22 mouse cellular contexts compared by ENCODE assay signal in genomic region chr12:85632321-85632720, GRCm38 (mm10). TPM values are rescaled to one million over a fixed set of nuclear protein-coding genes. Genes with fewer than 3 reads are reported as not detected.
DNase-seq lines count a peak whose midpoint lies in the region; ATAC-seq lines count a peak whose summit lies in the region.
"Had no signal": no experiment of that assay in that cellular context is flagged by ENCODE, and none has a peak within 500 bp of the region (broad histone marks: within the 10 kb centered on the region; RNA-seq: fewer than 3 reads in every experiment).

No protein-coding gene starts in this region.

- 94% methylated on average over 10 of the region's 10 CpGs for WGBS in forebrain, embryonic 13.5 days
- WGBS in neural tube, embryonic 15.5 days: 96% methylated on average over 10 of the region's 10 CpGs
- 95% methylated on average over 10 of the region's 10 CpGs for WGBS in hindbrain, embryonic 10.5 days

- no peaks in the 10 kb centered on the region for H3K9me3 ChIP-seq in forebrain, embryonic 13.5 days (replicated peaks)
- no peaks in the 10 kb centered on the region for H3K9me3 ChIP-seq in neural tube, embryonic 15.5 days (replicated peaks)
- no peaks in the 10 kb centered on the region for H3K9me3 ChIP-seq in hindbrain, embryonic 10.5 days
- H3K9me3 ChIP-seq: embryonic facial prominence, embryonic 13.5 days; forebrain, embryonic 12.5 days; G1E; heart, embryonic 13.5 days; hindbrain, embryonic 13.5 days; intestine, embryonic 15.5 days had no signal

- no peak overlapping the region for H3K27ac ChIP-seq in forebrain, embryonic 13.5 days
- H3K27ac ChIP-seq in neural tube, embryonic 15.5 days (replicated peaks): no peak overlapping the region
- H3K27ac ChIP-seq in hindbrain, embryonic 10.5 days: no peak overlapping the region
- H3K27ac ChIP-seq: embryonic facial prominence, embryonic 13.5 days; forebrain, embryonic 12.5 days; gastrocnemius, adult 2 months; heart, embryonic 13.5 days; hindbrain, embryonic 13.5 days; hindbrain, postnatal 0 days; intestine, embryonic 15.5 days had no signal

- H3K4me1 ChIP-seq in forebrain, embryonic 13.5 days: no peaks in the 10 kb centered on the region
- H3K4me1 ChIP-seq in neural tube, embryonic 15.5 days: peaks cover 15% of the 10 kb centered on the region
- peaks cover 6% of the 10 kb centered on the region for H3K4me1 ChIP-seq in hindbrain, embryonic 10.5 days (replicated peaks)
- H3K4me1 ChIP-seq: forebrain, embryonic 12.5 days had no signal

- H3K9ac ChIP-seq in forebrain, embryonic 13.5 days: no peak overlapping the region
- H3K9ac ChIP-seq in neural tube, embryonic 15.5 days (replicated peaks): no peak overlapping the region
- H3K9ac ChIP-seq: embryonic facial prominence, embryonic 13.5 days; forebrain, embryonic 12.5 days; forebrain, postnatal 0 days; heart, embryonic 13.5 days; hindbrain, embryonic 13.5 days; intestine, embryonic 15.5 days had no signal

- no peak overlapping the region for H3K4me2 ChIP-seq in forebrain, embryonic 13.5 days
- no peak overlapping the region for H3K4me2 ChIP-seq in neural tube, embryonic 15.5 days
- H3K4me2 ChIP-seq: embryonic facial prominence, embryonic 13.5 days; forebrain, embryonic 12.5 days; heart, embryonic 13.5 days; hindbrain, embryonic 13.5 days; intestine, embryonic 15.5 days had no signal

- H3K27me3 ChIP-seq in forebrain, embryonic 13.5 days: no peaks in the 10 kb centered on the region
- H3K27me3 ChIP-seq in neural tube, embryonic 15.5 days (replicated peaks): no peaks in the 10 kb centered on the region
- H3K27me3 ChIP-seq in hindbrain, embryonic 10.5 days (ENCODE audit: insufficient read depth, poor library complexity, severe bottlenecking): no peaks in the 10 kb centered on the region
- H3K27me3 ChIP-seq: embryonic facial prominence, embryonic 13.5 days; forebrain, embryonic 12.5 days; heart, embryonic 13.5 days; hindbrain, embryonic 13.5 days; intestine, embryonic 15.5 days had no signal

- ATAC-seq in CD4-positive, CD25-positive, alpha-beta regulatory T cell, adult 4 months: no peak
- no peak for ATAC-seq in forebrain, embryonic 13.5 days
- no peak for ATAC-seq in neural tube, embryonic 15.5 days (ENCODE audit: low FRiP score)
- ATAC-seq: forebrain, postnatal 0 days; hindbrain, postnatal 0 days; intestine, embryonic 15.5 days had no signal

- H3K36me3 ChIP-seq in forebrain, embryonic 13.5 days (ENCODE audit: poor library complexity, severe bottlenecking): no peaks in the 10 kb centered on the region; the same call in 1 of the 2 replicates
- H3K36me3 ChIP-seq in neural tube, embryonic 15.5 days: peaks cover 40% of the 10 kb centered on the region
- peaks cover 16% of the 10 kb centered on the region; the same call in 1 of the 2 replicates for H3K36me3 ChIP-seq in hindbrain, embryonic 10.5 days
- H3K36me3 ChIP-seq: forebrain, embryonic 12.5 days; G1E had no signal

- no peak overlapping the region for H3K4me3 ChIP-seq in forebrain, embryonic 13.5 days
- H3K4me3 ChIP-seq in neural tube, embryonic 15.5 days (replicated peaks): no peak overlapping the region
- no peak overlapping the region for H3K4me3 ChIP-seq in hindbrain, embryonic 10.5 days
- H3K4me3 ChIP-seq: embryonic facial prominence, embryonic 13.5 days; forebrain, embryonic 12.5 days; gastrocnemius, adult 2 months; heart, embryonic 13.5 days; hindbrain, embryonic 13.5 days; intestine, embryonic 15.5 days had no signal

- DNase-seq in CD4-positive, CD25-positive, alpha-beta regulatory T cell, adult 2 months (ENCODE audit: low read depth, low spot score): peak; percentile 40
- DNase-seq in thymus, postnatal 0 days (ENCODE audit: low spot score): peak; percentile 83
- peak; percentile 31 to 54 for DNase-seq in thymus, postnatal 36 days
- DNase-seq in hindbrain, embryonic 10.5 days (ENCODE audit: low spot score): no peak
- DNase-seq: adrenal gland, postnatal 10 days; cerebellum, adult 11-12 months; cerebellum, adult 9-11 months; cerebellum, postnatal 36 days; forebrain, postnatal 0 days; gastrocnemius, adult 2 months; gastrocnemius, postnatal 25 days; heart, postnatal 4 days had no signal

RNA-seq across cellular contexts. Expression of gene Jdp2, which starts 33.5 kb away (rescaled TPM):
- under 1 TPM in 1 of 2 experiments, not detected in 1; 0.20 TPM for polyA plus RNA-seq in CD4-positive, CD25-positive, alpha-beta regulatory T cell, adult 4 months (2017; shearing (Covaris generic))
- 0.34 and 0.57 TPM in 2 replicates for polyA plus RNA-seq in thymus, postnatal 0 days (2015; fragmentation: Nextera tagmentation; extraction: Ambion mirVana)
- 0.21 TPM in 1 of 2 replicates, not detected in the other for polyA plus RNA-seq in forebrain, embryonic 13.5 days (2015; fragmentation: Nextera tagmentation; extraction: Ambion mirVana)
- polyA plus RNA-seq in neural tube, embryonic 15.5 days (2015; fragmentation: Nextera tagmentation; extraction: Ambion mirVana): 0.68 and 0.69 TPM in 2 replicates
- 0.25 TPM in 1 of 2 replicates, not detected in the other for polyA plus RNA-seq in hindbrain, embryonic 10.5 days (2016; fragmentation: Nextera tagmentation; extraction: Ambion mirVana)
- polyA plus RNA-seq: G1E had no signal

RNA-seq across cellular contexts. Expression of gene Batf, which starts 54.1 kb away (rescaled TPM):
- 100 to 1,000 TPM; 162 to 234 TPM for polyA plus RNA-seq in CD4-positive, CD25-positive, alpha-beta regulatory T cell, adult 4 months (2017; shearing (Covaris generic))
- 16.9 and 18.2 TPM in 2 replicates for polyA plus RNA-seq in thymus, postnatal 0 days (2015; fragmentation: Nextera tagmentation; extraction: Ambion mirVana)
- 0.38 and 0.53 TPM in 2 replicates for polyA plus RNA-seq in forebrain, embryonic 13.5 days (2015; fragmentation: Nextera tagmentation; extraction: Ambion mirVana)
- 0.44 and 2.9 TPM in 2 replicates for polyA plus RNA-seq in neural tube, embryonic 15.5 days (2015; fragmentation: Nextera tagmentation; extraction: Ambion mirVana)
- 2.2 and 2.5 TPM in 2 replicates for polyA plus RNA-seq in hindbrain, embryonic 10.5 days (2016; fragmentation: Nextera tagmentation; extraction: Ambion mirVana)
- polyA plus RNA-seq: G1E had no signal
